Mouse (Mus musculus): ENCODE results near the gene Trank1. TPM values are rescaled to one million over a fixed set of nuclear protein-coding genes. Genes with fewer than 3 reads are reported as not detected.
A peak's percentile ranks its signal among the peaks of the same experiment; 100 is the strongest.

Trank1 gene
- polyA plus RNA-seq, 1 experiment from 2014 or later: 0.39 TPM

DNA sequence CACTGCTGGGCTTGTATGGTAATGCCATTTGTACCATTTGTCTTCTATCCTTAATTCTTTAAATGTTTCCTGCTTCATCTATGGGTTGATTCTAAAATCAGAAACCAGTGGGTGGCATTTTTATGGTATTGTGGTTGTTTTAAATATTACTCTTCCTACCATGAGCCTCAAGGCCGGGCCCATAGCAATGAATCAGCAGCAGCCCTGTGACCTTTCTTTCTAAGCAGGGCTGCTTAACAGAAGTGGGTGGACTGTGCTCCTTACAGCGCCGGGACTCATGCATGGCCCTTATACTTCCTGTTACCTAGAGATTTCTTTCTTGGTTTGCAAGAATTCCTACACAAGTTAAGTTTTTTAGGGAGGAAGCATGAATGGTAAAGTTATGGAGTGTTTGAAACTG is 41.1 kb downstream of the Trank1 start:
- Histone ChIP-seq H3K36me3 (ENCODE audit: control insufficient read depth, insufficient read depth) (no peaks in the 10 kb centered on the region), H3K4me2 (replicated peaks; ENCODE audit: low read depth) (no peak overlapping the region), H3K9ac (ENCODE audit: low read depth, low read length) (no peak overlapping the region), H3K27ac (ENCODE audit: low read depth, low read length) (no peak overlapping the region), H3K27me3 (replicated peaks; ENCODE audit: control insufficient read depth, insufficient read depth, low read length) (no peaks in the 10 kb centered on the region), H3K9me3 (ENCODE audit: control insufficient read depth) (no peaks in the 10 kb centered on the region), H3K4me1 (replicated peaks; ENCODE audit: control insufficient read depth, insufficient read depth, low read length) (no peaks in the 10 kb centered on the region), H3K4me3 (ENCODE audit: low read depth, low read length) (no peak overlapping the region)
- TF ChIP-seq CTCF (IDR thresholded peaks at IDR 0.05; ENCODE audit: low read depth): no peak
- no peak for ATAC-seq
- WGBS: 65% methylated on average over 3 of the region's 3 CpGs

DNA sequence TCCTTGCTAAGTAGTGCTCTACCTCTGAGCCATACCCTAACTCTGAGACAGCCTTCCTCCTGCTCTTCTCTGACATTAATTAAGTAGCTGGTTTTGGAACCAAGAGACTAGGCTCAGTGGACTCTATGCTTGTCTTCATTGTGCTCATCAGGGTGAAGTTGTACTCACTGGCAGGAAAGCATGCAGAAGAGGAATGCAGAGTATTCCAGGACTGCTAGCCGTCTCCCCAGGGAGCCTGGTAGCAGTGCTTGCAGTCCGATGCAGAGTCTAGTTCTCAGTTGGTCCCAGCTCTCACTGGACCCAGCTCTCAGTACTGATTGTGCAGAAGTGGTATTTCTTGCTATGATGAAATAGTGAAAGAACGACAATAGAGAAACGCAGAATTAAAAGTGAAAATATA is 43.5 kb downstream of the Trank1 start:
- H3K4me1 ChIP-seq (replicated peaks; ENCODE audit: control insufficient read depth, insufficient read depth, low read length): no peaks in the 10 kb centered on the region
- H3K9me3 ChIP-seq (ENCODE audit: control insufficient read depth): no peaks in the 10 kb centered on the region
- no peak overlapping the region for H3K27ac ChIP-seq (ENCODE audit: low read depth, low read length)
- H3K4me3 ChIP-seq (ENCODE audit: low read depth, low read length): no peak overlapping the region
- H3K4me2 ChIP-seq (replicated peaks; ENCODE audit: low read depth): no peak overlapping the region
- ATAC-seq: no peak
- H3K36me3 ChIP-seq (ENCODE audit: control insufficient read depth, insufficient read depth): no peaks in the 10 kb centered on the region
- no peak for TF ChIP-seq CTCF (IDR thresholded peaks at IDR 0.05; ENCODE audit: low read depth)
- no peaks in the 10 kb centered on the region for H3K27me3 ChIP-seq (replicated peaks; ENCODE audit: control insufficient read depth, insufficient read depth, low read length)
- WGBS: 54% methylated on average over 4 of the region's 4 CpGs
- no peak overlapping the region for H3K9ac ChIP-seq (ENCODE audit: low read depth, low read length)

DNA sequence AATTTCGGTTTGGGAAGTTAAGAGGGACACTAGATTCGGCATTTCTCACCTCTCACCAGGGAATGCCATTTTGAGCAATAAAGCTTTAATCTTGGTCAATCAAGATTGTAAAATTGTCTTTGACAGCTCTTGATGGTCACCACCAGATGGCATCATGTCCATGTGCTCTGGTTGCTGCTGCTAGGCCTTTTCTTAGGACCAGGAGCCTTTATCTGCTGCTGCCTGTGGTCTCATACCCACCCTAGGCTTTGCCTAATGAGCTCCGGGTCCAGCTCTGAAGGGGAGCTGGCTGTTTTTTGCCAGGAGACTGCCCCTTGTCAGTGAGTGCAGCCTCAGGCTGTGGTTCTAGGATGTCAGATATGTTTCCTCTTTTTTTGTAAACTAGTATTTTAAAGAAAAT is 44.8 kb downstream of the Trank1 start:
- Histone ChIP-seq H3K9me3 (ENCODE audit: control insufficient read depth) (no peaks in the 10 kb centered on the region), H3K36me3 (ENCODE audit: control insufficient read depth, insufficient read depth) (no peaks in the 10 kb centered on the region), H3K27me3 (replicated peaks; ENCODE audit: control insufficient read depth, insufficient read depth, low read length) (no peaks in the 10 kb centered on the region), H3K4me3 (ENCODE audit: low read depth, low read length) (no peak overlapping the region), H3K4me1 (replicated peaks; ENCODE audit: control insufficient read depth, insufficient read depth, low read length) (no peaks in the 10 kb centered on the region), H3K4me2 (replicated peaks; ENCODE audit: low read depth) (no peak overlapping the region), H3K27ac (ENCODE audit: low read depth, low read length) (no peak overlapping the region), H3K9ac (ENCODE audit: low read depth, low read length) (no peak overlapping the region)
- ATAC-seq: no peak
- TF ChIP-seq CTCF (IDR thresholded peaks at IDR 0.05; ENCODE audit: low read depth): peak; percentile 87
- WGBS: 22% methylated on average over 3 of the region's 3 CpGs

DNA sequence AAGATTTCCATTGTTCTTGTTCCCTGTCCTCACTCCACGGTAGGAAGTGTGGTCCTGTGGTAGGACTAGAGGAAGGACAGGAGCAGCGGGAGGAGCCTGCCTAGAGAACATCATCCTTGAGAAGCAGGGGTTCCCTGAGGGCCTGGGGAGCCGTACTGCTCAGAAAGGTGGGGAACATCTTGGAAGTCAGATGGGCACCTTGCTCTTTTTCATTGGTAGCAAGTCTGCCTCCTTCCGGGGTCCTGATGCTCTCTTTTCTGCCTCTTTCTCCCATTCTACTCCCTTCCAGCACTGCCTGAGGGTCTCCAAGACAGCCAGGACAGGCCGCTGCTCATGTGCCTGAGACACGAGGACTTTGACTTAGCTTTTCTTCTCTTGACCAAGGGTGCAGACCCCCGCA is 52.1 kb downstream of the Trank1 start:
- TF ChIP-seq CTCF (IDR thresholded peaks at IDR 0.05; ENCODE audit: low read depth): no peak
- Histone ChIP-seq H3K9ac (ENCODE audit: low read depth, low read length) (no peak overlapping the region), H3K27me3 (replicated peaks; ENCODE audit: control insufficient read depth, insufficient read depth, low read length) (0 out of 2 replicates have a peak, but pooled peaks cover 5% of the 10 kb centered on the region), H3K4me3 (ENCODE audit: low read depth, low read length) (no peak overlapping the region), H3K36me3 (ENCODE audit: control insufficient read depth, insufficient read depth) (no peaks in the 10 kb centered on the region), H3K4me2 (replicated peaks; ENCODE audit: low read depth) (no peak overlapping the region), H3K27ac (ENCODE audit: low read depth, low read length) (no peak overlapping the region), H3K9me3 (ENCODE audit: control insufficient read depth) (no peaks in the 10 kb centered on the region), H3K4me1 (replicated peaks; ENCODE audit: control insufficient read depth, insufficient read depth, low read length) (no peaks in the 10 kb centered on the region)
- WGBS: 72% methylated on average over 7 of the region's 7 CpGs
- no peak for ATAC-seq

DNA sequence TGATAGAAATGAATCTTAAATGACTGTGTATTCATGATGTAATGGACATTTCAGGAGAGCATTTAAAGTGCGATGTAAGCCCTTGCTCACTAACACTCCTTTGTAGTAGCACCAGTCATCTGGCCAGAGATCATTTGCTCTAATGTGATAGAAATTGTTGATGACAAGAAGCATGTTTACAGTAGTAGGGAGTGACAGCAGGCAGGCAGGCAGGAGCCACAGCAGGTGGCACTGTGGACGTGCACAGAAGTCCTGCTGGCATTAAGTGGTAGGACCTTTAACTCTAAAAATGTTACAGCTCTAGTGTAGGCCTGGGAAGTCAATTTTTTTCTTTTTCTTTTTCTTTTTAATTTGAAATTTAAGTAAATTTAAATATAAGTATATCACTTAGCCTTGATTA is 56.2 kb downstream of the Trank1 start:
- 67% methylated on average over 2 of the region's 2 CpGs for WGBS
- Histone ChIP-seq H3K27me3 (replicated peaks; ENCODE audit: control insufficient read depth, insufficient read depth, low read length) (0 out of 2 replicates have a peak, but pooled peaks cover 5% of the 10 kb centered on the region), H3K36me3 (ENCODE audit: control insufficient read depth, insufficient read depth) (no peaks in the 10 kb centered on the region), H3K27ac (ENCODE audit: low read depth, low read length) (no peak overlapping the region), H3K4me3 (ENCODE audit: low read depth, low read length) (no peak overlapping the region), H3K9me3 (ENCODE audit: control insufficient read depth) (no peaks in the 10 kb centered on the region), H3K9ac (ENCODE audit: low read depth, low read length) (no peak overlapping the region), H3K4me2 (replicated peaks; ENCODE audit: low read depth) (no peak overlapping the region), H3K4me1 (replicated peaks; ENCODE audit: control insufficient read depth, insufficient read depth, low read length) (no peaks in the 10 kb centered on the region)
- peak; percentile 65 for TF ChIP-seq CTCF (IDR thresholded peaks at IDR 0.05; ENCODE audit: low read depth)
- ATAC-seq: no peak

DNA sequence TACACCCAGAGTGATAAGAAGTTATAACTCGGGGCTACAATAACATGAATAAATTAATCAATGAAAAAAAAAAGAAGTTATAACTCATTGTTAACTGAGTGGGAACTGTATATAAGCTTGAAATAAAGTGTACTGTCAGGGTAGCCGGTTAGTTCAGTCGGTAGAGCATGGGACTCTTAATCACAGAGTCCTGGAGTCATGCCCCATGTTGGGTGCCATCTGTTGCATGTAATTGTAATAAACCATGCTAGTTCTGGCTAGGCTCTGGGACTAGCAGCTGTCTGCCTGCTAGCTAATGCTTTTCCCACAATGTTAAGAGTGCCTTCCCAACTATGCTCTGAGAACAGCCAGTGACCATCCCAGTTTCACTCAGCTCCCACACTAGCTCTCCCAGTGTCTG is 60.5 kb downstream of the Trank1 start:
- H3K27ac ChIP-seq (ENCODE audit: low read depth, low read length): no peak overlapping the region
- H3K9ac ChIP-seq (ENCODE audit: low read depth, low read length): no peak overlapping the region
- H3K27me3 ChIP-seq (replicated peaks; ENCODE audit: control insufficient read depth, insufficient read depth, low read length): no peaks in the 10 kb centered on the region
- H3K9me3 ChIP-seq (ENCODE audit: control insufficient read depth): no peaks in the 10 kb centered on the region
- H3K4me1 ChIP-seq (replicated peaks; ENCODE audit: control insufficient read depth, insufficient read depth, low read length): no peaks in the 10 kb centered on the region
- no peaks in the 10 kb centered on the region for H3K36me3 ChIP-seq (ENCODE audit: control insufficient read depth, insufficient read depth)
- 52% methylated on average over 3 of the region's 3 CpGs for WGBS
- no peak overlapping the region for H3K4me3 ChIP-seq (ENCODE audit: low read depth, low read length)
- H3K4me2 ChIP-seq (replicated peaks; ENCODE audit: low read depth): no peak overlapping the region
- 0 out of 2 replicates have a peak, but pooled peaks have one; percentile 16 for ATAC-seq
- TF ChIP-seq CTCF (IDR thresholded peaks at IDR 0.05; ENCODE audit: low read depth): no peak

DNA sequence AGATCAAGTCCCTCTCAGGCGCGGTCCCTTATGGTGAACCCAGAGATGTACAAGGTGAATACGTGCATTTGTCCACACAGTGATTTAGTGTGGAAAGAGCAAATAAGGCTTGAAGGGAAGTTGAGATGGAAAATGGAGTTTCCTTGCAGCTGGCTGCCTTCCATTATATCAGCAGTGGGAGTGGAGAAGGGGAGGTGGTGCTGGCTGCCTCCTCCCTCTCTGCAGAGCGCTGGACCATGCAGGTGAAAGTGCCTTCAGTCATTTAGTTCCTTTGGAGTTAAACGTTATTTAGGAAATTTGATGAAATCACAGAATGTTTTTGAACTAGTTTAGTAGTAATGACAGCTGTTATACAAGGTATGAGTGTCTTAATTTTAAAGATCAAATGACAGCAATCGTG is 66.3 kb downstream of the Trank1 start:
- no peaks in the 10 kb centered on the region for H3K9me3 ChIP-seq (ENCODE audit: control insufficient read depth)
- ATAC-seq: no peak
- WGBS: 78% methylated on average over 6 of the region's 6 CpGs

More for the DNA sequence above, 66.3 kb downstream of the Trank1 start:
- no peaks in the 10 kb centered on the region for H3K4me1 ChIP-seq (replicated peaks; ENCODE audit: control insufficient read depth, insufficient read depth, low read length)
- H3K4me2 ChIP-seq (replicated peaks; ENCODE audit: low read depth): no peak overlapping the region
- H3K27ac ChIP-seq (ENCODE audit: low read depth, low read length): no peak overlapping the region
- no peak overlapping the region for H3K9ac ChIP-seq (ENCODE audit: low read depth, low read length)
- no peaks in the 10 kb centered on the region for H3K36me3 ChIP-seq (ENCODE audit: control insufficient read depth, insufficient read depth)
- TF ChIP-seq CTCF (IDR thresholded peaks at IDR 0.05; ENCODE audit: low read depth): no peak
- H3K4me3 ChIP-seq (ENCODE audit: low read depth, low read length): no peak overlapping the region
- no peaks in the 10 kb centered on the region for H3K27me3 ChIP-seq (replicated peaks; ENCODE audit: control insufficient read depth, insufficient read depth, low read length)
